Mouse (Mus musculus): ENCODE measurements around the gene Lce1e. TPM values are rescaled to one million over a fixed set of nuclear protein-coding genes. Genes with fewer than 3 reads are reported as not detected.

Gene Lce1e
- total and polyA plus RNA-seq, 3 experiments, result not detected

- no peaks in the 10 kb centered on the region for H3K9me3 ChIP-seq (replicated peaks; ENCODE audit: low read length)
- dilution Hi-C loops (cut with MboI; ENCODE audit: extremely low pct_ligation_motif_present, extremely low pct_unique_long_range_greater_than_20kb, low sequenced_read_pairs) (no loop called here), in situ Hi-C loops (cut with MboI; ENCODE audit: low pct_ligation_motif_present, low pct_unique_long_range_greater_than_20kb, low sequenced_read_pairs) (no loop called here)
- H3K27ac ChIP-seq (ENCODE audit: insufficient read depth, low read depth), result no peak overlapping the region
- no peak overlapping the region for H3K4me2 ChIP-seq (ENCODE audit: insufficient read depth, low read depth, poor library complexity, severe bottlenecking)
- no peaks in the 10 kb centered on the region for H3K4me1 ChIP-seq (ENCODE audit: control insufficient read depth in 1 of 2, insufficient read depth in 2 of 2)
- H3K27me3 ChIP-seq (replicated peaks), result no peaks in the 10 kb centered on the region
- H3K9ac ChIP-seq (ENCODE audit: insufficient read depth, low read depth), result no peak overlapping the region
- DNase-seq (ENCODE audit: extremely low read depth), result no peak
- H3K36me3 ChIP-seq (replicated peaks in 1 of 2; ENCODE audit: control insufficient read depth in 1 of 2, insufficient read depth in 1 of 2, low read length in 1 of 2), result no peaks in the 10 kb centered on the region
- no peak for TF ChIP-seq RAD21 (IDR thresholded peaks at IDR 0.05; ENCODE audit: low read depth, low read length)
- no peak for TF ChIP-seq ZKSCAN1 (IDR thresholded peaks at IDR 0.05; ENCODE audit: borderline replicate concordance, low read depth, low read length)
- no peak for TF ChIP-seq JUND (conservative IDR thresholded peaks at IDR 0.05; ENCODE audit: low read depth, low read length)
- TF ChIP-seq NELFE (IDR thresholded peaks at IDR 0.05; ENCODE audit: low read depth, low read length), result no peak
- TF ChIP-seq MAZ (IDR thresholded peaks at IDR 0.05; ENCODE audit: low read depth, low read length), result no peak
- H3K4me3 ChIP-seq (replicated peaks in 1 of 3; ENCODE audit: low read depth in 2 of 3, low read length in 2 of 3, poor library complexity in 1 of 3), result no peak overlapping the region
- H3K79me2 ChIP-seq (replicated peaks; ENCODE audit: control insufficient read depth, extremely low read depth, insufficient read depth, poor library complexity, severe bottlenecking), result no peaks in the 10 kb centered on the region
Observed at GRCm38 (mm10) chr3:92722631-92723030, 13.8 kb upstream of the Lce1e start.

DNA sequence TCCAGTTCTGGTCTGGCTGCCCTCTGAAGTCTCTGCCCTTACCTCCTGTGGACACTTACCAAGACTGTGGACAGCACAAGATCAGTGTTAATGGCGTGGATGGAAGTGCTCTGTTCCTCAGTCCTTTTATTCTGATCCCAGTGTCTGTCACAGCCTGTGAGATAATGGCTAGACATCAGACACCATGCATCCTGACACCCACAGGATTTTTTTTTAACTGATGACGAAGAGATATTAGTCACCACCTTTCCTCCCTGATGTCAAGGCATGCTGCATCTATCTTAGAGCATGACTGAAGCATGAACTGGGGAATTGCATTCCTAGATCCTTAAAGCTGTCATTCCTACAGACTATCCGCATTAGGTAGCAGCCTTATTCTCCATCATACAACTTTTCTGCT is 11.4 kb upstream of the Lce1e start, which contains the start of gene Lce1f:
Lce1f (minus strand) TSS at position 101 of the 400 bp plus-strand sequence.
- no peak for TF ChIP-seq MYC (IDR thresholded peaks at IDR 0.05; ENCODE audit: low read depth, low read length)
- no peak for TF ChIP-seq TBP (conservative IDR thresholded peaks at IDR 0.05; ENCODE audit: low read depth, low read length)
- H3K4me1 ChIP-seq (ENCODE audit: control insufficient read depth in 1 of 2, insufficient read depth in 2 of 2), result no peaks in the 10 kb centered on the region
- no peaks in the 10 kb centered on the region for H3K9me3 ChIP-seq (replicated peaks; ENCODE audit: low read length)
- in situ Hi-C loops (cut with MboI; ENCODE audit: low pct_ligation_motif_present, low pct_unique_long_range_greater_than_20kb, low sequenced_read_pairs), result no loop called here
- no peak within 1 kb of the TSS for H3K27ac ChIP-seq (ENCODE audit: insufficient read depth, low read depth)
- dilution Hi-C loops (cut with MboI; ENCODE audit: extremely low pct_ligation_motif_present, extremely low pct_unique_long_range_greater_than_20kb, low sequenced_read_pairs), result no loop called here
- H3K4me3 ChIP-seq (replicated peaks in 1 of 3; ENCODE audit: low read depth in 2 of 3, low read length in 2 of 3, poor library complexity in 1 of 3), result no peak within 1 kb of the TSS
- no peaks in the 10 kb centered on the region for H3K27me3 ChIP-seq (replicated peaks)
- H3K4me2 ChIP-seq (ENCODE audit: insufficient read depth, low read depth, poor library complexity, severe bottlenecking), result no peak within 1 kb of the TSS
- no peak for DNase-seq (ENCODE audit: extremely low read depth)
- H3K79me2 ChIP-seq (replicated peaks; ENCODE audit: control insufficient read depth, extremely low read depth, insufficient read depth, poor library complexity, severe bottlenecking), result no peaks in the 10 kb centered on the region
- no peaks in the 10 kb centered on the region for H3K36me3 ChIP-seq (replicated peaks in 1 of 2; ENCODE audit: control insufficient read depth in 1 of 2, insufficient read depth in 1 of 2, low read length in 1 of 2)
- no peak within 1 kb of the TSS for H3K9ac ChIP-seq (ENCODE audit: insufficient read depth, low read depth)

GRCm38 (mm10) chr3:92715122-92715521 is 6.2 kb upstream of the Lce1e start:
- Histone ChIP-seq H3K9ac (ENCODE audit: insufficient read depth, low read depth) (no peak overlapping the region), H3K4me2 (ENCODE audit: insufficient read depth, low read depth, poor library complexity, severe bottlenecking) (no peak overlapping the region), H3K4me1 (ENCODE audit: control insufficient read depth in 1 of 2, insufficient read depth in 2 of 2) (no peaks in the 10 kb centered on the region), H3K9me3 (replicated peaks; ENCODE audit: low read length) (no peaks in the 10 kb centered on the region), H3K27ac (ENCODE audit: insufficient read depth, low read depth) (no peak overlapping the region), H3K4me3 (replicated peaks in 1 of 3; ENCODE audit: low read depth in 2 of 3, low read length in 2 of 3, poor library complexity in 1 of 3) (no peak overlapping the region), H3K27me3 (replicated peaks) (no peaks in the 10 kb centered on the region), H3K79me2 (replicated peaks; ENCODE audit: control insufficient read depth, extremely low read depth, insufficient read depth, poor library complexity, severe bottlenecking) (no peaks in the 10 kb centered on the region), H3K36me3 (replicated peaks in 1 of 2; ENCODE audit: control insufficient read depth in 1 of 2, insufficient read depth in 1 of 2, low read length in 1 of 2) (no peaks in the 10 kb centered on the region)
- DNase-seq (ENCODE audit: extremely low read depth), result peak; percentile 8
- in situ Hi-C loops (cut with MboI; ENCODE audit: low pct_ligation_motif_present, low pct_unique_long_range_greater_than_20kb, low sequenced_read_pairs), result no loop called here
- dilution Hi-C loops (cut with MboI; ENCODE audit: extremely low pct_ligation_motif_present, extremely low pct_unique_long_range_greater_than_20kb, low sequenced_read_pairs), result no loop called here
- TF ChIP-seq CTCF (conservative IDR thresholded peaks at IDR 0.05 in 1 of 2, IDR thresholded peaks at IDR 0.05 in 1 of 2; ENCODE audit: low read depth in 2 of 2, low read length in 2 of 2) (peak in 1 of 2 experiments; percentile 20; a peak in 1 of 4 replicates), TBP (conservative IDR thresholded peaks at IDR 0.05; ENCODE audit: low read depth, low read length) (no peak), ELF1 (IDR thresholded peaks at IDR 0.05; ENCODE audit: low read depth, low read length) (no peak), KAT2A (IDR thresholded peaks at IDR 0.05; ENCODE audit: insufficient replicate concordance, low read length) (no peak)
